Mouse (Mus musculus) embryonic stem cell, embryonic (primary cell): ENCODE measurements at regions not wholly inside any gene's neighbourhood (a gene's known extent, or its start where the extent isn't known, plus 50 kb on each side); places are given as distances from the start of the nearest gene placed in this dataset.

Experiments
- CTCF ChIA-PET, 4 experiments: fragments of 300-600 bp in 2 of 4; fragments of 350-600 bp in 2 of 4; sonication (Branson Sonifier 250); formaldehyde crosslinking; loops; one replicate each; lab custom pipeline; 2022; ENCODE audit warnings: inconsistent platforms in 2 of 4; lab: Charles Lee
- POLR2A ChIA-PET, 4 experiments: fragments of 300-600 bp in 2 of 4; fragments of 350-600 bp in 2 of 4; sonication (Branson Sonifier 250); formaldehyde crosslinking; loops; one replicate each; lab custom pipeline; 2022; ENCODE audit warnings: antibody characterized with exemption in 4 of 4, inconsistent platforms in 1 of 4; lab: Charles Lee

DNA sequence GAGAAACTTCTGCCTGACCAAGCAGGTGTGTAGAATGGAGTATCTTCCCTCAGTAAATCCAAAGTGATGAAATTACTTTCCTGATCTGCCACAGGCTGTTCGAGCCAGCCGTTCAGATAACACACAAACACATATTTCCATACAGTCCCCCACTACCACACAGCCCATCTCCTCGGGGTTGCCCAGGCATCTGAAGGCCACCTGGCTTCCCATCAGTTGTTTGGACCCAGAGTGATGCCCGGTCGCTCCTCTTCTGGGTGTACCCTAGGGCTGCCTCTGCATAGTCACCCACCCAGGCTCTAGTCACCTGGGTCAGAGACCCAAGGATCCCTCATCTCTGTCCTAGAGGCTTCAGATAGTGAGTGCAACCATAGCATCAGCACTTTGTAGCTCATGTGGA is 107.9 kb downstream of the CK137956 start:
- CTCF ChIA-PET: interaction anchor here in 1 of 4 experiments (1.5 kb wide), 1 partner anchor 44 kb away, joined by 4 read pairs; no protein-coding TSS in a partner anchor

DNA sequence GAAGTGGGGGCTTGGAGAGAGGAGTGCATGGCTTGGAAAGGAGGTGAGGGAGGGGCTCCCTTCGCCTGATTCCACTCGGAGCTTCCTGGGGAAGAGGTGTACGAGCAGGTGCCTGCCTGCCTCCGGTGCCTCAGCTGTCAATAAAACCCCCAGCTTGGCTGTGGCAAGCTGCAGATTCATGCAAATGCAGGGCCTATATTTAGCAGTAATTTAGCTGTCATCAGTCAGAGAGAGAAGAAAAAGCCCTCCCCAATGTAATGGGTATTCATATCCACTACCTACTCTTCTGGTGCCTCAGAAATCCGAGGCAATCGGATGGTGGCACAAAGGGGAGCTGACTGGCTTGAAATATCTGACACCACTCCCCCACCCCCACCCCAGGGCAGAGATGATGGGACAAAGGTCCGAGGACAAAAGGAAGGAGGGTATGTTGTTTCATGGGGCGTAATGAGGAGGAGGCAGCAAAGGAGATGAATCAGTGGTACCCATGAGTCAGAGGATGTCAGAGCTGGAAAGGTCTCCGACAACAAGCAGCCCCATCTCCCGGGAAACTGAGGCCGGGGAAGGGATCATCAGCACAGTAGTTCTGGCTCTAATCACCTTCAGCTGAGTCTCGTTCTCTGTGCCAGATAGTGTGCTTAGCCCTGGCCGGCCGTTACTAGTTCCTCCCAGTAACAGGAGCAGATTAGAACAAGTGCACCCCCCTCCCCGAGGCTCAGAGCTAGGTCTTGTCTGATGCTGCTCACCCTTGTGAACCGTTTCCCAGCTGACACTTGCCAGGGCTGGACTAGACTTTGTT is 109.2 kb downstream of the CK137956 start:
- POLR2A ChIA-PET: interaction anchor here in 2 of 4 experiments (0.6 to 1.2 kb wide), 5 partner anchors 79 to 1186 kb away, joined by 3 to 4 read pairs (median 3); no protein-coding TSS in a partner anchor
- CTCF ChIA-PET: interaction anchor here in 2 of 4 experiments (0.5 to 1.5 kb wide), 5 partner anchors 42 to 750 kb away, joined by 3 to 5 read pairs (median 4); no protein-coding TSS in a partner anchor

More for the DNA sequence above, 107.9 kb downstream of the CK137956 start:
- POLR2A ChIA-PET: interaction anchor here in 2 of 4 experiments (0.7 to 1.2 kb wide), 3 partner anchors 305 to 1857 kb away, joined by 3 to 6 read pairs (median 3); no protein-coding TSS in a partner anchor

DNA sequence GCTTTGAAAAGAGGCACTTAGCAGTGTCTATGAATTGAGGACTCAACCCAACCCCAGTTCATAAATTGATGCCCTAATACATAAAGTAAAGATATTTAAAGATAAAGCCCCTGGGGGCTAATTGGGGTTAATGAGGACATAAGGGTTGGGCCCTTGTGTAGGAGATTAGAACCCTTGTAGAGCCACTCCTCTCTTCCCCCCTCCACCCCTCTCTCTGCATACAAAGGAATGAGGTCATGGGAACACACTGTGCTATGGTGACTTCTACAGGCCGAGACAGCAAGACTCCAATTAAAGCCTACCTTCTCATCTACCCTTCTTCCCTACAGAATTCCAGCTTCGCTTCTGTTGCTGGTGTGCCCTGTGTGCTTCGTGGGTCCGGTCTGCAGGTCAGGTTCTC is 110.5 kb downstream of the CK137956 start:
- CTCF ChIA-PET: no interaction called here
- POLR2A ChIA-PET: interaction anchor here in 1 of 4 experiments (0.8 kb wide), 1 partner anchor 33 kb away, joined by 3 read pairs; no protein-coding TSS in a partner anchor

DNA sequence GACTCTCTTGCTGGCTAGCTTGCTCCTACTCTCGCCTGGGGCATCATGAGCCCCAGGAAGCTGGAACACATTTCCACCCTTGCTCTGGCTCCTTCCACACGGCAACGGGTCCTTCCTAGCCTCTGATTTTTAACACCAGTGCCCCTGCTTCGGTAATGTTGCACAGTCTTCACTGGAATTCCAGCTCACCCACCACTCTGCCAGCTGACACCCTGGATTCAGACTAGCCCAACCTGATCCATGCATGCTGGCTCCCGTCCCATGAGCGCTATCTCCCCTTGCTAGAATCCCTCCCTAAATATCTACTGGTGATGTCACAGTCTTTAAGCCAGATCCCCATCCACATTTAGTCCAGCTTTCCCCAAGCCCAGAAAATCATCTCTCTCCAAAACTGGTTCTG is 111.2 kb downstream of the CK137956 start:
- ChIA-PET POLR2A (interaction anchor here in 1 of 4 experiments (0.8 kb wide), 2 partner anchors 11 to 32 kb away, joined by 3 to 4 read pairs; no protein-coding TSS in a partner anchor), CTCF (interaction anchor here in 1 of 4 experiments (0.6 kb wide), 1 partner anchor 135 kb away, joined by 3 read pairs; no protein-coding TSS in a partner anchor)

DNA sequence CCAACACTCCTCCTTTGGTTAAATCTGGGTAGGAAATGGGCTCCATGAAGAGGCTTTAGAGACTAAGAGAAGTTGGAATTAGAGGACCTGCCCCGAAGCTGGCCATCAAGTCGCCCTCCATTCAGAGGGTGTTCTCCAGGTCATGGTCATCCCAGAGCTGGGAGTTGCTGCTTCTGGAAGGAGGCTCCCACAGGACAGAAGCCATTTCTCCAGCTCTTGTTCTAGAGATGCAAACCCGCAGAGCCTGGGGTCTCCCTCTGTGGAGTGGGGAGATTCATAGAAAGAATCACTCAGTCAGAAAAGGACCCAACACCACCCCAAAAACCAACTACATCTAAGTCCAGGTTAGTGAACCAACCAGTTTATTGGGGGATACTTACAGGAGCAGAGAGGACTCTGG is 112.2 kb downstream of the CK137956 start:
- ChIA-PET POLR2A (interaction anchor here in 1 of 4 experiments (0.5 kb wide), 1 partner anchor 18 kb away, joined by 3 read pairs; no protein-coding TSS in a partner anchor), CTCF (no interaction called here)

DNA sequence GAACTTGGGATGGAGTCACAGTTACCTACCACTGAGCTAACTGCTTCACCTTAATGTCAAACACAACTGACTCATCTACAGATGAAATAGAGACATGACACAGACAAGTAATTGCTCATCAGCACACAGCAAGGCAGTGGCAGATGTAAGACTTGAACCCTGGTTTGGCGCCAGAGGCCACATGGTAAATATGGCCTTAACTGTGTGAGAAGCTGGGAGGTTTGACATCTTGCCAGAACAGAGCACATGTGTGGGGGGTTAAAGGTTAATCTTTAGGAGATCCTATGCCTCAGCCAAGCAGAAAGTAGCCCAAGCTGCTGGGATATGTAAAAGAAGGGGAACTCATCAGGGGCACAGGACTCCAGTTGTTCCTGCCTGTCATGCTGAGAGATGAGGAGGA is 114.9 kb downstream of the CK137956 start:
- CTCF ChIA-PET: interaction anchor here in 1 of 4 experiments (0.5 kb wide), 1 partner anchor 192 kb away, joined by 4 read pairs; no protein-coding TSS in a partner anchor
- POLR2A ChIA-PET: no interaction called here

DNA sequence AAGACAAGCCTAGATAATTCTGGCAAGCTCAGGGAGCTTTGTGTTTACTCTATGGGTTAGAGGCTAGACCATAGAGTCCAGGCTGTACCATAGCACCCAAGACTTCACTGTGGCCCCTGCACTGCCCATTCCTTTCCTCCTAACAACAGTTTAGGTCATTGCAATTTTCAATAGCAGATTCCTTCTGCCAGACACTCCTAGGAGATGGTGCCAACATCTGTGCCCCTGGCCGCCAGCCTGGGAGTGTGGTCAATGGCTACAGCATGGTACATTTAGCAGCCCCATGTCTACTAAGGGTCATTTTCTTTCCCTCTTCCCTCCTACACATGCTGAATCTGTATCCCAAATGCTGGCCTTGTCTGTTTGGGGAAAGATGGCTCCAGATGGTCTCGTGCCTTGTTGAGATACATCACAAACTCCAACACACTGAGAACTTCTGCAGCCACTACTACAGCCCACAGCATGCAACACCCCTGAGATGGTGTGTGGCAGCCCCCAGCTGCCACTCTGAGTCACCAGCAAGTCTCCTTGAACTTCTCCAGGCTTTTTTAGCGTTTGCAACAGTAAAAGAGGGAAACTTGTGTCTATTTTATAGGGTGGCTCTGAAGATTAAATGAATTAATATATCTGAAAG is 115.9 kb downstream of the CK137956 start:
- ChIA-PET POLR2A (interaction anchor here in 1 of 4 experiments (0.5 kb wide), 1 partner anchor 44 kb away, joined by 5 read pairs; no protein-coding TSS in a partner anchor), CTCF (interaction anchor here in 1 of 4 experiments (0.5 kb wide), 1 partner anchor 191 kb away, joined by 4 read pairs; no protein-coding TSS in a partner anchor)

DNA sequence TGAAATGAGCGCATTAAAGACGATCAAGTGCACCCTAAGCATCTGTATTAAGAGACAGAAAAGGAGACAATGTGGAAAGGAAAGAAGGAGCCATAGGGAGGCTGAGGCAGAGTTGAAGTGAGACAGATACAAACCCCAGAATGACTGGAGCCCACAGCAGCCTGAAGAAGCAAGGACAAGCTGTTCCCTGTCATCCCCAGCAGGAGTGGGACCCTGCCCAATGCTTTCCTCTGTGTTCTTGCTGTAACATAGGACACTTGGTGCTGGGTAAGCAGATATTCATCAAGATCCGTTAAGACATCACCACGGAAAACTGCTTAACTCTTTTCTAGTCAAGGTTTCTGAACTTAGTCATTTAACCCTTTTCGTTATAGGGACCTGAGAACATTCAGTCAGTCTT is 121.4 kb downstream of the CK137956 start:
- POLR2A ChIA-PET: interaction anchor here in 1 of 4 experiments (0.6 to 1.7 kb wide), 2 partner anchors 10 to 827 kb away, joined by 3 to 4 read pairs; no protein-coding TSS in a partner anchor
- CTCF ChIA-PET: interaction anchor here in 2 of 4 experiments (0.7 kb wide), 2 partner anchors 100 to 1487 kb away, joined by 3 read pairs; no protein-coding TSS in a partner anchor

DNA sequence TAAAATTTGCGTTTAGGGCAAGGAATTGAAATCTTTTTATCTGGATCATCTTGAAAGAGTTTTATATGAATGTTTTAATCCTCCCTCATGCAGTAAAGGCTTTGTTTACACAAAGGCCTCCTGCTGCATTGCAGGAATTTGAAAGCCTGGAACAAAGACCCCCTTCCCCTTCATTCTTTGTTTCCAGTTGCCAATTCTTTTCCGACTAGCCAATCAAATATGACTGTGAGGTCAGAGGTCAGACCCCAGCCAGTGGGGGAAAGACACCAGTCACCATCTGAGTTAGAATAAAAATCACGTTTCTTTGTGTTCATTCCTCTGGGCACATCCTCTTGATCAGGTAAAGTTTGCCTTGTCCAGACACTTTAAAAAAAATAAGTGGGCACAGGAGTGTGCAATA is 124.4 kb downstream of the CK137956 start:
- ChIA-PET POLR2A (no interaction called here), CTCF (no interaction called here)

DNA sequence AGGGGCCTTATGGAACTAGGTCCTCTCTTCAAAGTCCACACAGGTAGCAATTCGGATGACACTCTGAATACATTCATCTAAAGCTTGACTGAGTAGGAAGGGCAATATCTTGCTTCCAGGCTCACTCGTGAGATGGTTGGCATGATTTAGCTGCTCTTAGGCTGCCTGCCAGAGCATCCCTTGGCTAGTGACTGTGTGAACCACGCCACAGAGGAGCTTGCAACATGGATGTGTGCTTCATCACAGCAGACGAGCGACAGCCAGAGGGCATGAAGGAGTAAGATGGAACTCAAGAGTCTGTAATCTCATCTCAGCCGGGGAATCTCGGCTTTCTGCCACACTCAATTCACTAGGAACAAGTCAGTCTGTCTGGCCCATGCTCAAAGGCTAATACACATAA is 127.3 kb downstream of the CK137956 start:
- POLR2A ChIA-PET: interaction anchor here in 1 of 4 experiments (1.9 kb wide), 1 partner anchor 9 kb away, joined by 5 read pairs; no protein-coding TSS in a partner anchor
- CTCF ChIA-PET: no interaction called here

DNA sequence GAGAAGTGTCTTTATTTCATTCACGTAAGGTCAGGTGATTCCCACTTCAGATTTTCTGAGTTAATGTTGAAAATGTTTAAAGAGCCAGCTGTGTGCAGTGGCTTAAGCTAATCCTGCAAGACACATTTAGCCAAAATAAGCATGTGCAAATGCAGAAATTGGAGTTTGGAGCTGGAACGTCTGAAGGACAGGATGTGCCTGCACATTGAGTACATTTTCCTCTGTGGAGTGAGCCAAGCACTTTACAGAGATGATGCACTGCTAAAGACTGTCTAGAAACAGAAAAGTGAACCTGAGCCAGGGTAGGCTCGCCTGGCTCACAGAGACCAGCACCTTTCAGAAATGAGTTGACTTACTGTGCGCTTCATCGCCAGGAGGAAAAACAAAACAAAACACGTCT is 137.1 kb downstream of the CK137956 start:
- ChIA-PET CTCF (interaction anchor here in 1 of 4 experiments (1.3 kb wide), 1 partner anchor 14 kb away, joined by 3 read pairs; no protein-coding TSS in a partner anchor), POLR2A (no interaction called here)

DNA sequence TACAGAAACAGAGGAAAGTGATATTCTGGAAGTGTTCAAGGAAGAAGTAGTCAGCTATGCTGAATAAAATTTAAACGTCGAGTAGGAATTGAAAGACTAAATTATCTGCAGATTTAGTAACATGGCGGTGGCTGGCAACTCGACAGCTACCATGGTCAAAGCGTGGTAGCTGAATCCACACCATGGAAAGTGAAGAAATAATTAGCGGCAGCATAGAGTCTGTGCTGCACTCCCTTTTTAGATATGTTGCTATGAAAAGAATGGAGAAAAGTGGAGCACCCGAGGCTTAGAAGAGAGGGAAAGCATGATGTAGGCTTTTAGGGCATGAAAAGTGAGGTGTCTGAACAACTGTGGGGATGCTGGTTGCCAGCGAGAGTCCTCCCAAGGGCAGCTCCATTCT is 143.8 kb downstream of the CK137956 start:
- ChIA-PET POLR2A (interaction anchor here in 2 of 4 experiments (0.5 to 0.7 kb wide), 2 partner anchors 33 to 895 kb away, joined by 3 read pairs; no protein-coding TSS in a partner anchor), CTCF (no interaction called here)

DNA sequence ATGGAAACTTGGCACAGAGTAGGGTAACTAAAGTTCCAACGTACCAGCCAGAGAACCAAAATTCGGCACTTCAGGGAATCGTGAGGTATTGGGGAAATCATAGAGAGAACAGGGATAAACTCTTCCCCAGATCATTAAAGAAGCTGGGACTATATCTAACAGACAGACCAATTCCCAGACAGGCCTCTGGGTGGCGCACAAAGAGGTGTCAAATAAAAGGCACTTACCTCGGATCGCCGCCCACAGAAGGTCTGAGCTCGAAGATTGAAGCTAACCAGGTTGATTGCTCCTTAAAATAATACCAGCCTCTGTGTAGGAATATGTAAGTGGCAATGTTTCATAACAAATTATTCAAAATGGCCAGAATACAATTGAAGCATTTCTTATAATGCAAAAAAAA is 151.2 kb downstream of the CK137956 start:
- POLR2A ChIA-PET: interaction anchor here in 2 of 4 experiments (0.6 to 0.7 kb wide), 2 partner anchors 45 to 143 kb away, joined by 5 to 6 read pairs; no protein-coding TSS in a partner anchor

DNA sequence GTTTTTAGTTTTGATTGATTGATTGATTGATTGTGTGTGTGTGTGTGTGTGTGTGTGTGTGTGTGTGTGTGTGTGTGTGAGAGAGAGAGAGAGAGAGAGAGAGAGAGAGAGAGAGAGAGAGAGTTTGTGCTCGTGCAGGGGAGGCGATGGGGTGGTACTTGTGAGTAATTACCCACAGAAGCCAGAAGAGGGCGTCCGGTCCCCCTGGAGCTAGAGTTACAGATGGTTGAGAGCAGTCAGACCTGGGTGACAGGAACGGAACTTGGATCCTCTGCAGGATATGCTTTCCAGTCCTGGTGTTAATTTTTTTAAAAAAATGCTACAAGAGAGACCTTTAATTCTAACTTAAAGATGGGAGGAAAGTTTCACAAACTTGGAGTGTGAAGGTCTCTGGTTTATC is 151.7 kb downstream of the CK137956 start:
- POLR2A ChIA-PET: interaction anchor here in 2 of 4 experiments (0.6 to 0.7 kb wide), 2 partner anchors 46 to 143 kb away, joined by 5 to 6 read pairs; no protein-coding TSS in a partner anchor
- CTCF ChIA-PET: interaction anchor here (0.5 to 1.9 kb wide), 34 partner anchors 10 to 1308 kb away, joined by 3 to 17 read pairs (median 4); partner anchors contain the start of gene CK137956 (in 1 of the 4)

More for the DNA sequence above, 151.2 kb downstream of the CK137956 start:
- CTCF ChIA-PET: interaction anchor here (0.5 to 1.9 kb wide), 49 partner anchors 9 to 1308 kb away, joined by 3 to 17 read pairs (median 4); partner anchors contain the start of gene CK137956 (in 1 of the 4)

DNA sequence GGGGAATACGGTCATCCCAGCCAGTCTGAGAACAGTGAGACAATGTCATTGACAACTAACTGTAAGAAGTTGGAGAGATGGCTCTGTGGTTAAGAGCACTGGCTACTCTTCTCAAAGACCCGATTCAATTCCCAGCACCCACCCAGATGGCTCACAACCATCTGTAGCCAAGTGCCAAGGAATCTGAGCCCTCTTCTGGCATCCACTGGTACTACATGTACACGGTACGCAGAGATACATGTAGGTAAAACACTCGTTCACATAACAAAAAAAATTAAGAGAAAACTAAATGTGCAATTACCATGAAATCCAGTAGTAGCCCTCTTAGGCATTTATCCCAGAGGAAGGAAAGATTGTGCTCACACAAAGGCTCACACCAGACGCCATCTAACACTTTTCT is 156.1 kb downstream of the CK137956 start:
- ChIA-PET POLR2A (no interaction called here), CTCF (interaction anchor here in 1 of 4 experiments (0.7 kb wide), 1 partner anchor 277 kb away, joined by 6 read pairs; no protein-coding TSS in a partner anchor)

DNA sequence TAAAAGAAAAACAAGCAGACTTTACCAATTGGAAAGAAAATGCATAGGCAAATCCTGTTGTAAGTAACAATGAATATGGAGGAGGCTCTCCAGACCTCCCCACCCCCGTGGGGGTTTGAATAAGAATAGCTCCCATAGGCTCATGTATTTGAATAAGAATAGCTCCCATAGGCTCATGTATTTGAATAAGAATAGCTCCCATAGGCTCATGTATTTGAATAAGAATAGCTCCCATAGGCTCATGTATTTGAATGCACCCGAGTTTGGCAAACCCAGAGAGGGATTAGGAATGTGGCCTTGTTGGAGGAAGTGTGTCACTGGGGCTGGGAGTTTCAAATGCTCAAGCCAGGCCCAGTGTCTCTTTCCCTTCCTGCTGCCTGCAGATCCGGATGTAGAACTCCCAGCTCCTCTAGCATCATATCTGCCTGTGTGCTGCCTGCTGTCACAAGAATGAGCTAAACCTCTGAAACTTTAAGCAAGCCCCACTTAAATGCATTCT is 158.7 kb downstream of the CK137956 start:
- ChIA-PET CTCF (interaction anchor here in 1 of 4 experiments (0.6 kb wide), 1 partner anchor 410 kb away, joined by 3 read pairs; no protein-coding TSS in a partner anchor), POLR2A (interaction anchor here in 2 of 4 experiments (0.6 to 1.0 kb wide), 3 partner anchors 15 to 464 kb away, joined by 3 to 4 read pairs (median 4); no protein-coding TSS in a partner anchor)

DNA sequence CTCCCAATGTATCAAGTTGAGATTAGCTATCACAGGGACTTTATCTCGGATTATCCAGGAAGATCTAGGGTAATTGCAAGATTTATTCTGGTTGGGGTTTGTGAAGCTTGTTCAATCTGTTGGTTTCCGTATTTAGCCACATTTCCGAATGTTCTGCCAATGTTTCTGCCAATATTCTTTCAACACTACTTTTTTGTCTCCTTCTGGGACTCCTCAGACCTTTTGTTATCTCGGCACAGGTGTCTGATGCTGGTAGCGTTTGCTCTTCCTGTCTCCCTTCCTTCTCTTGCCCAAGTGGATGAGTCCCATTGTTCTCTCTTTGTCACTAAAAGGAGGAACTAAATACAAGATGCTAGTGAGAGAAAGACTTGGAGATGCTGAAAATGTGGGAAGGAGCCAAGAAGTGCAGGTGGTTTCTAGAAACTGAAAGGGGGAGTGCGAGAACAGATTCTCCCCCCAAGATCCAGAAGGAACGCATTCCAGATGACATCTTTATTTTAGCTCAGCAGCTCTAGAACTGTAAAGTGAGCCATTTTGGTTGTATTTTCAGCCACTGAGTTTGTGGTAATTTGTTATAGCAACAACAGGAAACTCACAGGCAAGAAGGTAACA is 159.7 kb downstream of the CK137956 start:
- ChIA-PET POLR2A (interaction anchor here in 2 of 4 experiments (0.8 to 1.0 kb wide), 2 partner anchors 14 to 43 kb away, joined by 4 to 5 read pairs; no protein-coding TSS in a partner anchor), CTCF (interaction anchor here in 1 of 4 experiments (1.2 kb wide), 1 partner anchor 9 kb away, joined by 3 read pairs; no protein-coding TSS in a partner anchor)
